Mouse (Mus musculus): ENCODE results near the gene Zfp950.
"Not testable (repeated sequence)": the region's sequence is repeated elsewhere in the genome, so short reads cannot be mapped to it uniquely, and the experiment has no call there.

Gene Zfp950

GRCm38 (mm10) chr19:61140342-61141206, at the start of gene Zfp950:
Zfp950 (minus strand) TSS chr19:61140840.
- peak; percentile 93 for DNase-seq (ENCODE audit: low read depth)

GRCm38 (mm10) chr19:61183590-61183989, 43.0 kb upstream of the Zfp950 start, which contains the start of gene Gm6020:
Gm6020 (plus strand) TSS chr19:61183890.
- not testable (repeated sequence) for DNase-seq (ENCODE audit: low read depth)

GRCm38 (mm10) chr19:61175756-61176324, 35.2 kb upstream of the Zfp950 start, which contains the start of gene Gm7102:
Gm7102 (minus strand) TSS chr19:61176309.
- DNase-seq (ENCODE audit: low read depth), result no peak

GRCm38 (mm10) chr19:61151701-61152420, 11.2 kb upstream of the Zfp950 start:
- DNase-seq (ENCODE audit: low read depth), result peak; percentile 47

- DNase-seq (ENCODE audit: low read depth), result peak; percentile 71
These were observed 10.7 kb upstream of the Zfp950 start for GRCm38 (mm10) chr19:61151372-61151700.

DNA sequence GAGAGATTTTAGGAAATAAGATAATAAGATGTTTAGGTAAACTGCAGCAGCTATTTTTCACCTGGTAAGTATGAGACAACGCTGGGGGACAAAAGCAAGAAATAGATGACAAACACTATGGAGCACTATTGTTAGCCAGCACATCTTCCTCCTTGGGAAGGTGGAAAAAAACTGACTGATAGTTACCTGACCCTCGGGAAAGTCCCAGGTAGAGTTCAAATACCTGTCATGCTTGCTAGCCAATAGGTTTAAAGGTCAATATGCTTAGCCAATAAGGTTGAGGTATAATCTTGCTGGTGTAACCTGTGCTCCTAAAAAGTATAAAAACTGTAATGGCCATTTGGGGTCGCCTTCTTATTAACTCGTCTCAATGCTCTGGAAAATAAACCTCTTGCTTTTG, 659 bp upstream of the Zfp950 start:
- no peak for DNase-seq (ENCODE audit: low read depth)

DNA sequence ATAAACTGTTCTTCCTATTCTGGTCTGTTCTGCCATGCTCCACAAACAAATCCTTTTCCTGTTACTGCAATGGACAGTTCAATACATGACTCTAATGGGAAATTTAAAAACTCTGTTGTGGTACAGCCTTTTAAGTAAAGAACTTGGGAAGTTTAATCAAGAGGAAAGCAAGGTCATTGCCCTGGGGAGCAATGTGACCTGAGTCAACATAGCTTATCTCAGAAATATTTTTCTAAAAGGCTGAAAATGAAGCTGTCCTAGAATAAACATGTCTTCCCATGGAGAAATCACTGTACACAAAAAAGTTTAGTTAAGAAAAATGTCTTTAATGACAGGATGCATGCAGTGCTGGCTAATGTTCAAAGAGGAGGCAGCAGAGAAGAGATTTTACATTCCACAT, 2.0 kb downstream of the Zfp950 start:
- DNase-seq (ENCODE audit: low read depth), result no peak

- no peak for DNase-seq (ENCODE audit: low read depth)
These were observed 9.5 kb downstream of the Zfp950 start for GRCm38 (mm10) chr19:61131096-61131495.

DNA sequence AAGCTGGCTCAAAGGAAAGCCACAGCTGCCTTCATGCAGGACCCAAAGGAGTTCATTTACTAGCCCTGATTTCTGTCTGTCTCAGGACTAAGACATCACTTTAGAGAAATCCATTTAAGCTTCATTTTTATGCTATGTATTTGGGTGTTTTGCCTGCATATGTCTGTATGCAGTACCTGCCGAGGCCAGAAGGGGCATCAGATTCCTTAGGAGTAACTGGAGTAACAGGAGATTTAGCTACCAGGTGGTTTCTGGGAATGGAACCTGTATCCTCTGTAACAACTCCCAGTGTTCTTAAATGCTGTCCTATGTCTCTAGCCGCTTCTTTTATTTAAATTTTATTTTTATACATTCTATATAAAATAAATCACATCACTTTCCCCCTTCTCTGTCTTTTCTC, 30.5 kb downstream of the Zfp950 start:
- peak; percentile 48 for DNase-seq (ENCODE audit: low read depth)

GRCm38 (mm10) chr19:61097764-61098163, 42.9 kb downstream of the Zfp950 start:
- peak; percentile 61 for DNase-seq (ENCODE audit: low read depth)

- DNase-seq (ENCODE audit: low read depth), result no peak
These were observed 43.9 kb downstream of the Zfp950 start for GRCm38 (mm10) chr19:61096776-61097175.

DNA sequence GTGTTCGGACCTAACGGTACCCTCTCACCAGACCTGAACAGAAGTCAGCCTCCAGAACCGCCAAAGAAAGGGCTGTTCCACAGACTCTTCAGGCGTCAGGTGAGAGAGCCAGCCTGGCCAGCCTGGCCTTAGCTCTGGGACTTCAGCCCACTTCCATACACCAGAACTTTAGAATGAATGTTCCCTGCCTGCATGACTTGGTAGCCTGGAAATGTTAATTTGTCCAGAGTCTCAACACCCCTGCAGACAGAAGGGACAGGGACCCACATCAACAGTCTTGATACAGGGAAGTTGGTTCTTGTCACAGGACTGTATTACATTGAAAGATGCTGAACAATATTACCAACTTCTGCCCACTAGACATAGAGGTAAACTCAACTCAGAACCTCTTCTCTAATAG, 50.1 kb downstream of the Zfp950 start:
- no peak for DNase-seq (ENCODE audit: low read depth)

DNA sequence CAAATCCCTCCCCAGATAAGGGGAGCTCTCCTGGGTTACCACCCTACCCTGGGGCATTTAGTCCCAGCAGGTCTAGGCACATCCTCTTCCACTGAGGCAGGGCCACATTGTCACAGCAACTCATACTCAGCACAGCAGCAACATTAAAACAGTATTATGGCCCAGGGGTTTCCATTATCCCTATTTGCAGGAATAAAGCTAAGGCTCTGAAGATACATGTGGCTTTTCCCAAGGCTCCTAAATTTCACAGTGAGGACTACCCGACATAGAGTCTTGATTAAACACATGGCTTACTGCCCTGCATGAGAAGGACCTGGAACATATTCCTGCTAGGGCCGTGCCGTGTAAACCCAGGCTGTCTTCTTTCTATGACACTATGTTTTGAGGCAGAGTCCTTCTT, 51.6 kb downstream of the Zfp950 start:
- DNase-seq (ENCODE audit: low read depth), result no peak

GRCm38 (mm10) chr19:61087781-61088180, 52.9 kb downstream of the Zfp950 start:
- DNase-seq (ENCODE audit: low read depth), result no peak

DNA sequence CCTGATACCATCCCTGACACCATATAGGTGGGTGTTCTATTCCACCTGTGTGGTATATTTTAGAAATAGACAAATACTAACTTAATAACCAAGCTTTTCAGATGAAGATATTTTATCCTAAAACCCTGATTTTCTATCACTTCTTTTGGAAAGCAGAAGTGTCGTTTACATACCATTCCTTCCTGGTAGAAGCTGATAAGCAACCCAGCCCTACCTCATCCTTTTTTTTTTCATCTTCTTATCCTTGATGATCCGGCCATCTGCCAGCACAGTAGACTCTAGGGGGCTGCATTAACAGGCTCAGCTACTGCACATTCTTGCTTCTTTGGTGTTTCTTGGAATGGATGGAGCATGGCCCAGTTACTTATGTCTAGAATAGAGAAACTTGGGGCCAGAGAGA, 55.4 kb downstream of the Zfp950 start:
- DNase-seq (ENCODE audit: low read depth), result no peak

DNA sequence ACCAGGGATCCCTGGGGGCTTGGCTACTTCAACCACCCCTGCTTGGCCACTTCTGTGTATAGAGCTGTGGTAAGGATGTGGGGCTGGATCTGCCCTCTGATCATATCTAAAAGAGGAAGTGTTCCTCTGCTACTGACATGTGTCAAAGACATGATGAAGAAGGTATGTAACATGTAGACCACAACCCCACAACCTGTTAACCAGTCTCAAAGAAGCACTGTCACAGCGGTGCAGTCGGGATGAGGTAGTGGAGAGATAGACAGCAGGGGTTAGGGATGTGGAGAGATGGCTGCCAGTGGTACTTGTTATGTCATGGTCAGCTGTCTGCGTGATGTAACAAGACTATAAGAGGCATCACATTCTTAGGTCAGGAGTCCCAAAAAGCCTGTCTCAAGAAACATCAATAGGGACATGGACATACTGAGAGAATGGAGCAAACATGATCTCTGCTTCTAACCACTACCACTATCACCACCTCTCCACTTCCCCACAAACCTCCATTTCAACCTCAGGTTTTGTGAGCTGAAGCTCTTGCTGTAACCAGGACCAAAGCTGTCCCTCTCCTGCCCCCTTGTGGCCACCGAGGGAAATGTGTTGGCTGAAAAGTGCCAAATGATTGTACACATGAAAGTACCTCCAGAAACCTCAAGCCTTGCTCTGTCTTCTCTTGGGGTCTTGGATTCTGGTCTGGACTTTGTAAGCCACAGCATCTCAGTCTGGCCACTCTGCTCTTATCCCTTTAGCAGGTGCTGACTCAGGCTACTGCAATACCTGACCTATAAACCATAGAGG, 56.3 kb downstream of the Zfp950 start:
- peak; percentile 89 for DNase-seq (ENCODE audit: low read depth)

GRCm38 (mm10) chr19:61083006-61083405, 57.6 kb downstream of the Zfp950 start:
- DNase-seq (ENCODE audit: low read depth), result no peak

DNA sequence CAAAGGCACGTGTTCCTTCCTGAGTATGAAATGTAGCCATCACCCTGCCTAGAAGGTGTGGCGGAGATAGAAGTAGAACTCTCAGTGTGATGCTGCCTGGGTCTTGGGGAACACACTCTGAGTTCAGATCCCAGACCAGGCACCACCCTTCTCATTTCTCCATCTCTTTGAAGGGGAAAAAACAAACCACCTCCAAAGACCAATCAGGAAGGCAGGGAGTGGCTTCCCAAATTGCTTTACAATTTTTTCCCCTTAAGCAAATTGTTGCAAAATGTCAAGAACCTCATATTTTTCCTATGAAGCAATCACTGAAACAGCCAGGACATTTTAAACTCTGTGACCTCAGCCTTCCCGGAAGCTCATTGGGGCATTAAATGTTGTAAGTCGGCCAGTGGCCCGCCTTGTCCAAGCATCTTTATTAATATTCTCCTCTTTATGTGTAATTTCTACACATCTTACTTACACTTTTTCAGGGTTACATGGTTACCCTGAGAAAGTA, 60.3 kb downstream of the Zfp950 start:
- no peak for DNase-seq (ENCODE audit: low read depth)

- DNase-seq (ENCODE audit: low read depth), result no peak
These were observed 62.0 kb downstream of the Zfp950 start for GRCm38 (mm10) chr19:61078622-61079021.

DNA sequence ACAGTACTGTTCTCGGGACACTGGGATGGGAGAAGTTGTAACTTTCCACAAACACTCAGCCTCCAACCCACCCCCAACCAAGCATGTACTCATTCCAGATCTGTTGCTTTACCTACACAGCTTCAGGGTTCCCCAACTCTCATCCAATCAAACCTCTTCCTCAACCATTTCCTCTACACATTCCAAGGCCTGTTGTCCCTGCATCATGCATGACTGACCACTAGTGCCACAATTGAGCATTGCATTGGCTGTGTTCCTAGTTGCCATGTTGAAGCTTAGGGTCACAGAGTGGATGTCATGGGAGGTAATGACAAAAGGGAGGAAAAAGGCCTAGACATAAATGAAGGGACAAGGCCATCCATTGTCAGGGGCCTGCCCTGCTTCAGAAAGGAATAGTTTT, 75.6 kb downstream of the Zfp950 start:
- DNase-seq (ENCODE audit: low read depth), result no peak

GRCm38 (mm10) chr19:61064386-61064785, 76.3 kb downstream of the Zfp950 start:
- DNase-seq (ENCODE audit: low read depth), result no peak

GRCm38 (mm10) chr19:61057581-61057980, 83.1 kb downstream of the Zfp950 start:
- no peak for DNase-seq (ENCODE audit: low read depth)
